8 mouse cellular contexts compared by ENCODE assay signal in the genomic region with DNA sequence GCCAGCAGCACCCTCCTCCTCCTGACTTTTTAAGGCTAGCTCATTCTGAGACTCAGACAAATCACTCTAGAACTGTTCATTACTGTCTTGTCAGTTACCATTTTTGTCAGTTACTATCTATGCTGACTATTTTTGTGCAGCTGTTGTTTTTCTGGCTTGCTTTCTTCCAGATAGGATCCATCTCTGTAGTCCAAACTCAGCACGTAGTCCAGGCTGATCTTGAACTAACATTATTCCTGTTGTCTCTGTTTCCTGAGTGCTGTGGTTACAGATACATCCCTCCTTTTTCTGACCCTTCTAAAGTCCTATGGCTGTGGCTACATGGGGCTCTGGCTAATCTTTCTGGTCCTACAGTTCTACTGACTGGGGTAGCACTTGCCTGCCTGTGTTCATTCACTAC. TPM values are rescaled to one million over a fixed set of nuclear protein-coding genes. Genes with fewer than 3 reads are reported as not detected.
DNase-seq lines count a peak whose midpoint lies in the region; ATAC-seq and TF ChIP-seq lines count a peak whose summit lies in the region.

No protein-coding gene starts in this region.

- TF ChIP-seq EP300 in heart, adult 2 months (IDR thresholded peaks at IDR 0.05; ENCODE audit: insufficient read depth, low read depth, low read length): no peak
- TF ChIP-seq EP300 in CH12.LX (IDR thresholded peaks at IDR 0.05; ENCODE audit: low read length): no peak
- no peak for TF ChIP-seq EP300 in liver, embryonic 14.5 days (IDR thresholded peaks at IDR 0.05; ENCODE audit: low read depth)

- peak overlapping the region; percentile 100; the same call in 1 of the 2 replicates for H3K27ac ChIP-seq in heart, adult 2 months
- H3K27ac ChIP-seq in CH12.LX (ENCODE audit: insufficient read depth, low read depth): no peak overlapping the region
- H3K27ac ChIP-seq in forebrain, embryonic 14.5 days (ENCODE audit: low read depth, low read length): no peak overlapping the region
- H3K27ac ChIP-seq in liver, embryonic 14.5 days: peak overlapping the region; percentile 90; the same call in 1 of the 2 replicates

- intact Hi-C loops in heart, adult 2 months (cut with DNase I): loop anchor here (2.0 to 10.0 kb wide), 4 partner anchors 16 to 564 kb away; partner anchors contain the start of genes Mzf1, Rps5, Zfp110 and Zfp606

- peaks cover 11% of the 10 kb centered on the region for H3K27me3 ChIP-seq in heart, adult 2 months (ENCODE audit: control insufficient read depth, insufficient read depth, low read length)
- no peaks in the 10 kb centered on the region for H3K27me3 ChIP-seq in CH12.LX (replicated peaks)
- H3K27me3 ChIP-seq in forebrain, embryonic 14.5 days (replicated peaks; ENCODE audit: control insufficient read depth, insufficient read depth, low read length): peaks cover 23% of the 10 kb centered on the region
- peaks cover 20% of the 10 kb centered on the region for H3K27me3 ChIP-seq in liver, embryonic 14.5 days (ENCODE audit: control insufficient read depth, insufficient read depth, low read length)

- H3K79me2 ChIP-seq in heart, adult 2 months (replicated peaks; ENCODE audit: control insufficient read depth, insufficient read depth, low read length): no peaks in the 10 kb centered on the region
- peaks cover 18% of the 10 kb centered on the region for H3K79me2 ChIP-seq in CH12.LX (replicated peaks; ENCODE audit: control insufficient read depth, extremely low read depth, insufficient read depth, poor library complexity, severe bottlenecking)

- no peak for TF ChIP-seq CTCF in heart, adult 2 months (IDR thresholded peaks at IDR 0.05)
- TF ChIP-seq CTCF in CH12.LX (conservative IDR thresholded peaks at IDR 0.05 in 1 of 2, IDR thresholded peaks at IDR 0.05 in 1 of 2; ENCODE audit: low read depth in 2 of 2, low read length in 2 of 2): no peak
- no peak for TF ChIP-seq CTCF in liver, embryonic 14.5 days (IDR thresholded peaks at IDR 0.05; ENCODE audit: low read depth)

- no peak for DNase-seq in heart, adult 2 months
- DNase-seq in heart, postnatal 4 days: no peak
- DNase-seq in CH12.LX (ENCODE audit: extremely low read depth): no peak
- no peak for DNase-seq in forebrain, embryonic 14.5 days (ENCODE audit: low spot score)
- no peak for DNase-seq in liver, embryonic 14.5 days (ENCODE audit: low read depth in 3 of 3, low spot score in 3 of 3)
- no peak for DNase-seq in right cerebral cortex, postnatal 36 days (ENCODE audit: low spot score in 2 of 2)
- DNase-seq in adrenal gland, adult (ENCODE audit: inconsistent age in 2 of 2, low spot score in 1 of 2): no peak
- no peak for DNase-seq in kidney, adult 18-20 months

- H3K4me3 ChIP-seq in heart, adult 2 months: no peak overlapping the region
- peak overlapping the region; percentile 84 to 92 (median 86) for H3K4me3 ChIP-seq in CH12.LX (replicated peaks in 1 of 3; ENCODE audit: low read depth in 2 of 3, low read length in 2 of 3, poor library complexity in 1 of 3)
- no peak overlapping the region; the same call in 1 of the 2 replicates for H3K4me3 ChIP-seq in forebrain, embryonic 14.5 days (ENCODE audit: low read depth, low read length)
- H3K4me3 ChIP-seq in liver, embryonic 14.5 days (ENCODE audit: insufficient read depth in 1 of 2, low read depth in 2 of 2, low read length in 2 of 2): peak overlapping the region; percentile 74 to 94; a peak in 3 of 4 replicates

- ATAC-seq in forebrain, embryonic 14.5 days: no peak
- no peak for ATAC-seq in liver, embryonic 14.5 days (ENCODE audit: insufficient read depth)

- H3K9me3 ChIP-seq in CH12.LX (replicated peaks; ENCODE audit: low read length): peaks cover 10% of the 10 kb centered on the region
- H3K9me3 ChIP-seq in forebrain, embryonic 14.5 days (replicated peaks; ENCODE audit: control insufficient read depth, low read length): no peaks in the 10 kb centered on the region
- H3K9me3 ChIP-seq in liver, embryonic 14.5 days (ENCODE audit: control insufficient read depth, low read length): no peaks in the 10 kb centered on the region

- WGBS in heart, adult 2 months: 49% methylated on average over 1 of the region's 1 CpGs
- 86% methylated on average over 1 of the region's 1 CpGs for WGBS in forebrain, embryonic 14.5 days
- 18% methylated on average over 1 of the region's 1 CpGs for WGBS in liver, embryonic 14.5 days (ENCODE audit: insufficient replicate concordance)

- no peak for TF ChIP-seq POLR2A in heart, adult 2 months (IDR thresholded peaks at IDR 0.05; ENCODE audit: insufficient read depth, low read depth, low read length)
- TF ChIP-seq POLR2A in CH12.LX (IDR thresholded peaks at IDR 0.05; ENCODE audit: low read depth, low read length): no peak

- H3K4me2 ChIP-seq in CH12.LX (ENCODE audit: insufficient read depth, low read depth, poor library complexity, severe bottlenecking): peak overlapping the region; percentile 74
- H3K4me2 ChIP-seq in forebrain, embryonic 14.5 days (ENCODE audit: low read length): peak overlapping the region; percentile 92; the same call in 1 of the 2 replicates
- peak overlapping the region; percentile 90 for H3K4me2 ChIP-seq in liver, embryonic 14.5 days (ENCODE audit: low read depth)

- dilution Hi-C loops in CH12.LX (cut with MboI; ENCODE audit: extremely low pct_ligation_motif_present, extremely low pct_unique_long_range_greater_than_20kb, low sequenced_read_pairs): no loop called here

- in situ Hi-C loops in CH12.LX (cut with MboI; ENCODE audit: low pct_ligation_motif_present, low pct_unique_long_range_greater_than_20kb, low sequenced_read_pairs): no loop called here

- H3K36me3 ChIP-seq in heart, adult 2 months (ENCODE audit: control insufficient read depth, insufficient read depth, low read length): no peaks in the 10 kb centered on the region
- peaks cover 15 to 37% of the 10 kb centered on the region in 2 experiments for H3K36me3 ChIP-seq in CH12.LX (replicated peaks in 1 of 2; ENCODE audit: control insufficient read depth in 1 of 2, insufficient read depth in 1 of 2, low read length in 1 of 2)
- peaks cover 17% of the 10 kb centered on the region for H3K36me3 ChIP-seq in forebrain, embryonic 14.5 days (ENCODE audit: control insufficient read depth, insufficient read depth, low read length)
- H3K36me3 ChIP-seq in liver, embryonic 14.5 days (replicated peaks; ENCODE audit: control insufficient read depth, insufficient read depth, low read depth): peaks cover 12% of the 10 kb centered on the region

- peak overlapping the region; percentile 97; the same call in 1 of the 2 replicates for H3K9ac ChIP-seq in heart, adult 2 months (ENCODE audit: low read depth, low read length)
- H3K9ac ChIP-seq in CH12.LX (ENCODE audit: insufficient read depth, low read depth): peak overlapping the region; percentile 97
- peak overlapping the region; percentile 95 for H3K9ac ChIP-seq in forebrain, embryonic 14.5 days (ENCODE audit: low read length)
- H3K9ac ChIP-seq in liver, embryonic 14.5 days (replicated peaks): peak overlapping the region; percentile 97

- TF ChIP-seq RAD21 in CH12.LX (IDR thresholded peaks at IDR 0.05; ENCODE audit: low read depth, low read length): no peak

- peaks cover 9% of the 10 kb centered on the region for H3K4me1 ChIP-seq in heart, adult 2 months (ENCODE audit: control insufficient read depth, insufficient read depth, low read length)
- peaks cover 11 to 39% of the 10 kb centered on the region in 2 experiments for H3K4me1 ChIP-seq in CH12.LX (ENCODE audit: control insufficient read depth in 1 of 2, insufficient read depth in 2 of 2)
- H3K4me1 ChIP-seq in forebrain, embryonic 14.5 days (ENCODE audit: control insufficient read depth, insufficient read depth, low read length): peaks cover 16% of the 10 kb centered on the region
- H3K4me1 ChIP-seq in liver, embryonic 14.5 days (replicated peaks; ENCODE audit: control insufficient read depth in 2 of 2, insufficient read depth in 2 of 2, low read length in 1 of 2): peaks cover 18 to 24% of the 10 kb centered on the region in 2 experiments

RNA-seq across cellular contexts. Expression of gene Ube2m, which starts 1.1 kb away (rescaled TPM):
- total RNA-seq in heart, adult 2 months (2021): 100 to 1,000 TPM; 169 to 201 TPM
- 242 and 328 TPM in 2 replicates for polyA plus RNA-seq in heart, adult 2 months (2012; rRNA removed)
- total RNA-seq in heart, postnatal 4 days (2021): 100 to 1,000 TPM; 193 to 202 TPM
- 134 and 156 TPM in 2 replicates for total RNA-seq in CH12.LX (2012; rRNA removed)
- total RNA-seq in CH12.LX (2014; rRNA removed): 227 and 244 TPM in 2 replicates
- 215 and 272 TPM in 2 replicates for polyA plus RNA-seq in CH12.LX (2012; ENCODE audit: insufficient read length, low read depth)
- polyA plus RNA-seq in forebrain, embryonic 14.5 days (2014; fragmentation: Nextera tagmentation; extraction: Ambion mirVana): 73.4 and 77.9 TPM in 2 replicates
- 89.9 and 100 TPM in 2 replicates for polyA plus RNA-seq in liver, embryonic 14.5 days (2012; rRNA removed)
- 80.7 and 92.2 TPM in 2 replicates for polyA plus RNA-seq in liver, embryonic 14.5 days (2014; fragmentation: Nextera tagmentation; extraction: Ambion mirVana)

RNA-seq across cellular contexts. Expression of gene Chmp2a, which starts 4.6 kb away (rescaled TPM):
- total RNA-seq in heart, adult 2 months (2021): 100 to 1,000 TPM; 137 to 139 TPM
- polyA plus RNA-seq in heart, adult 2 months (2012; rRNA removed): 66.1 and 99.2 TPM in 2 replicates
- total RNA-seq in heart, postnatal 4 days (2021): 100 to 1,000 TPM; 114 to 129 TPM
- 110 and 115 TPM in 2 replicates for total RNA-seq in CH12.LX (2012; rRNA removed)
- total RNA-seq in CH12.LX (2014; rRNA removed): 131 and 141 TPM in 2 replicates
- 134 and 148 TPM in 2 replicates for polyA plus RNA-seq in CH12.LX (2012; ENCODE audit: insufficient read length, low read depth)
- polyA plus RNA-seq in forebrain, embryonic 14.5 days (2014; fragmentation: Nextera tagmentation; extraction: Ambion mirVana): 189 and 215 TPM in 2 replicates
- 42.5 and 92.3 TPM in 2 replicates for polyA plus RNA-seq in liver, embryonic 14.5 days (2012; rRNA removed)
- 133 and 136 TPM in 2 replicates for polyA plus RNA-seq in liver, embryonic 14.5 days (2014; fragmentation: Nextera tagmentation; extraction: Ambion mirVana)

RNA-seq across cellular contexts. Expression of gene Mzf1, which starts 15.4 kb away (rescaled TPM):
- under 1 TPM; 0.45 to 0.50 TPM for total RNA-seq in heart, adult 2 months (2021)
- polyA plus RNA-seq in heart, adult 2 months (2012; rRNA removed): 0.47 and 0.59 TPM in 2 replicates
- total RNA-seq in heart, postnatal 4 days (2021): 1 to 10 TPM; 1.2 TPM
- 0.46 and 0.55 TPM in 2 replicates for total RNA-seq in CH12.LX (2012; rRNA removed)
- 0.31 and 0.34 TPM in 2 replicates for total RNA-seq in CH12.LX (2014; rRNA removed)
- 0.50 and 0.68 TPM in 2 replicates for polyA plus RNA-seq in CH12.LX (2012; ENCODE audit: insufficient read length, low read depth)
- polyA plus RNA-seq in forebrain, embryonic 14.5 days (2014; fragmentation: Nextera tagmentation; extraction: Ambion mirVana): 4.0 and 6.3 TPM in 2 replicates
- 0.54 and 0.80 TPM in 2 replicates for polyA plus RNA-seq in liver, embryonic 14.5 days (2012; rRNA removed)
- polyA plus RNA-seq in liver, embryonic 14.5 days (2014; fragmentation: Nextera tagmentation; extraction: Ambion mirVana): 0.14 and 0.27 TPM in 2 replicates

RNA-seq across cellular contexts. Expression of gene Zbtb45, which starts 29.3 kb away (rescaled TPM):
- 1 to 10 TPM; 6.8 to 9.3 TPM for total RNA-seq in heart, adult 2 months (2021)
- 8.6 and 14.1 TPM in 2 replicates for polyA plus RNA-seq in heart, adult 2 months (2012; rRNA removed)
- total RNA-seq in heart, postnatal 4 days (2021): 10 to 100 TPM; 11.0 to 12.1 TPM
- 9.5 and 12.1 TPM in 2 replicates for total RNA-seq in CH12.LX (2012; rRNA removed)
- total RNA-seq in CH12.LX (2014; rRNA removed): 6.7 and 6.8 TPM in 2 replicates
- 16.7 and 17.1 TPM in 2 replicates for polyA plus RNA-seq in CH12.LX (2012; ENCODE audit: insufficient read length, low read depth)
- 34.7 and 41.1 TPM in 2 replicates for polyA plus RNA-seq in forebrain, embryonic 14.5 days (2014; fragmentation: Nextera tagmentation; extraction: Ambion mirVana)
- polyA plus RNA-seq in liver, embryonic 14.5 days (2012; rRNA removed): 9.8 and 10.9 TPM in 2 replicates
- polyA plus RNA-seq in liver, embryonic 14.5 days (2014; fragmentation: Nextera tagmentation; extraction: Ambion mirVana): 10.5 and 13.4 TPM in 2 replicates

RNA-seq across cellular contexts. Expression of gene Trim28, which starts 40.3 kb away (rescaled TPM):
- 10 to 100 TPM; 83.8 to 86.0 TPM for total RNA-seq in heart, adult 2 months (2021)
- polyA plus RNA-seq in heart, adult 2 months (2012; rRNA removed): 139 and 195 TPM in 2 replicates
- total RNA-seq in heart, postnatal 4 days (2021): 100 to 1,000 TPM; 240 to 249 TPM
- total RNA-seq in CH12.LX (2012; rRNA removed): 500 and 583 TPM in 2 replicates
- total RNA-seq in CH12.LX (2014; rRNA removed): 495 and 516 TPM in 2 replicates
- 728 and 891 TPM in 2 replicates for polyA plus RNA-seq in CH12.LX (2012; ENCODE audit: insufficient read length, low read depth)
- 266 and 317 TPM in 2 replicates for polyA plus RNA-seq in forebrain, embryonic 14.5 days (2014; fragmentation: Nextera tagmentation; extraction: Ambion mirVana)
- polyA plus RNA-seq in liver, embryonic 14.5 days (2012; rRNA removed): 119 and 138 TPM in 2 replicates
- polyA plus RNA-seq in liver, embryonic 14.5 days (2014; fragmentation: Nextera tagmentation; extraction: Ambion mirVana): 93.4 and 111 TPM in 2 replicates

Comparison
In these comparisons a context has a peak if more than half of its experiments do, and no peak if none do; other contexts are left out.
1. H3K27ac ChIP-seq: peak in heart, adult 2 months (single experiment) and liver, embryonic 14.5 days (single experiment); none in CH12.LX (single experiment) and forebrain, embryonic 14.5 days (single experiment).
2. H3K4me3 ChIP-seq: peak in CH12.LX (3 of 3) and liver, embryonic 14.5 days (2 of 2); none in heart, adult 2 months (single experiment) and forebrain, embryonic 14.5 days (single experiment).
3. Peak in every context shown above with its lines, with median percentiles within 50 percentile points of each other: H3K9ac ChIP-seq and H3K4me2 ChIP-seq.